Mouse (Mus musculus): ENCODE measurements at regions not wholly inside any gene's neighbourhood (a gene's known extent, or its start where the extent isn't known, plus 50 kb on each side); places are given as distances from the start of the nearest gene placed in this dataset.
A peak's percentile ranks its signal among the peaks of the same experiment; 100 is the strongest.

DNA sequence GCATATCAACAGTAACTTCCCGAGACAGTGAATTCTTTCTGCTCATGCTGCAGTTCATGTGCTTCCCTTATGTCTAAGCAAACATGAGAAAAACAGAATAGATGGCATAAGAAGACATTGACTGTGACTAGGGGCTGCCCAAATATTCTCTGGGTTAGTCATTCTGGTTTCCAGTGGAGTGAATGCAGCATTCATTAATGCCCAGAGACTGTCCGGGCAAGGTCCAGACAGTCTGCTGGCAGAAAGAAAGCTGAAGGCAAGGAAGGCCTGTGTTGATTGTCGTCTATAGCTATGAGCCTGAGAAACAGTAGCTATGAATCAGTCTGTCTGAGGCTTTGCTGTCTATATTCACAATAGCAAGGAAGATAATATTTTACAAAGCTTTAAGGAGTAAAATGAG, 537.9 kb upstream of the Jag1 start:
- DNase-seq (ENCODE audit: low spot score in 2 of 2): no peak
- intact Hi-C loops (cut with DNase I): no loop called here

DNA sequence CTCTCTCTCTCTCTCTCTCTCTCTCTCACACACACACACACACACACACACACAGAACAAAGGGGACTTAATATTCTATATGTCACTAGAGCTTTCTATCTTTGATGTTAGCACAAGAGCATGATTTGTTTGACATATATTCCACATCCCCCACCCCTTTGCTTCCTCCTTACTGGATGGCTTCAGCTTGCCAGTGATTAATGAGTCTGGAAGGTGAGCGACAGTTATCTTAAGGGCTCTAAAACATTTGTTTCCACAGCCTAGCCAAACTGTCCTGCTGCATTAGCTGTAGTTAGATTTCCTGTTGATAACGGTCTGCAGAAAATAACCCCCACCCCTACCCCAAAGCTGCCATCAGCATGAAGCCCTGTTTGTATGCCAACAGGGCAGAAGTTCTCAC, 527.7 kb upstream of the Jag1 start:
- intact Hi-C loops (cut with DNase I): no loop called here
- no peak for DNase-seq (ENCODE audit: low spot score in 2 of 2)

DNA sequence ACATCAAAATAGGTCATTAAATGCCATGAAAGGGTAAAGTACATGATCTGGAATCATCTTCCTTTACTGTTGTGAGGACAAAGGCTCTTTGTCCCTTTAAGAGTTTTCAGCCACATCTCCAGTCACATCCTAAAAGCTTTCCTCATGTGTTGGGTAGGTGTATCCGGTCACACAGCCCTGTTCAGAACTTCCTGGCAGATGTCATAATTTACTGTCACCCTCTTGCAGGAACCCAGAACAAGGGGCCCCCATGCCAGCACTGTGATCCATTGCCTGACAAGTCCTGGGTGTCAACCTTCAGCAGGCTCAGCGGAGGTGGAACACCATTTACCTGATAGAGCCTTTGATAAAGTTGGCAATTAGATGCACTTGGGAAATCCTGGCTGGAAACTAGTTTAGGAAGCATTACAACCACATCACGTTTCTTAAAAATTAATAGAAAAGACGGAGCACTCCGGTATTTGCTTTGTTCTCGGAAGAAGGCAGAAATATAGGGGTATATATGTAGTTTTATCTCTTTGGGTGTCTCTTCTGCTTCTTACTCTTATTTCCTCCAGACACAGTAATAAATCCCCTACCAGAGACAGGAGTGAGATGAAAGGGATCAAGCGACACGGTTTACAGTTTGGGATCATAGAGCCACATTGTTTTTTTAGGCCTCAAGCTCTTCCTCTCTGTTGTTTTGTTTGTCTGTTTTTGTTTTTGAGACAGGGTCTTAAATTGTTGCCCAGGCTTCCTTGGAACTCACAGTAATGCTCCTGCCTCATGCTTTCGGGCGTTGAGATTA, 527.0 kb upstream of the Jag1 start:
- DNase-seq (ENCODE audit: low spot score in 2 of 2): no peak
- intact Hi-C loops (cut with DNase I): no loop called here

DNA sequence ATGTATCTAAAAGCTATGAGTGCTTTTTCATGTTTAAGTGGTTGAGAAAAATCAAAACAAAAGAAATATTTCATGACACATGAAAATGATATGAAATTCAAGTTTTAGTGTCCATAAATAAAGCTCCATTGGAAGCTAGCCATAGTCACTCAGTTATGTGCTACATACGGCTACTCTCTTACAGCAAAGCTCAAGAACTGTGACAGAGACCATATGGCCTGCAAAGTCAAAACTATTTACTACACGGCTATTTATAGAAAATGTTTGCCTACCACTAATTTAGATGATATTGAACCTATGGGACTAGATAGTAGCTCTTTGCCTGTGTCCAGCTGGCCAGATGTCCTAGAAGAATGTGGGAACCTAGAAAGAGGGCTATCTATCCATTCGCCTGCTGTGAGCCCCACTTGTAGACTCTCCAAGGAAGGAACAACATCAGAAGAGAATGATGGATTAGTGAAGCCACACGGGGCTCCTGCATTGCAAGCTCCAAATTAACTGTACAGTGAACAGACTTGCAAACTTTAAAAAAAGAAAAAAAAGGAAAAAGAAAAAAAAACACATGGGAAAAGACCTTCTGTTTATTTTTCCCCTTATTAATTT, 518.7 kb upstream of the Jag1 start:
- DNase-seq (ENCODE audit: low spot score in 2 of 2): no peak
- intact Hi-C loops (cut with DNase I): no loop called here

DNA sequence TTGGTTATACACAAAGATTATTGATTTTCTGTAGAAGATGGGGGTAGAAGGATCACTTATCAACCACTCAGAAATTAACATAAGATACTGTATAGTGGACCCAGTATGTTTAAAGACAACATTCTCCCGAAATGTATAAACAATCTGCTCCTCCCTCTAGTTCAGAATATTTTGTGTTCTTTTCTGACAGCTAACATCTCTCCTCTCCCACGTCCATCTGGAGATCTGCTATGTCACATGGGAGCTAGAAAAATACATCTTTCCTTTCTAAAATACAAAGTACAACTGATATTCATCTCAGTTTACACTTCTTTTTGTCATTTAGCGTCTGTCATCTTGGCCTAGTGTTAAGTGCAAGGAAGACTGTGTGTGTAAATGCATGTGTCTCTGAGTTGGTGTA, 500.2 kb upstream of the Jag1 start:
- DNase-seq (ENCODE audit: low spot score in 2 of 2): peak; percentile 30 to 31
- intact Hi-C loops (cut with DNase I): no loop called here

DNA sequence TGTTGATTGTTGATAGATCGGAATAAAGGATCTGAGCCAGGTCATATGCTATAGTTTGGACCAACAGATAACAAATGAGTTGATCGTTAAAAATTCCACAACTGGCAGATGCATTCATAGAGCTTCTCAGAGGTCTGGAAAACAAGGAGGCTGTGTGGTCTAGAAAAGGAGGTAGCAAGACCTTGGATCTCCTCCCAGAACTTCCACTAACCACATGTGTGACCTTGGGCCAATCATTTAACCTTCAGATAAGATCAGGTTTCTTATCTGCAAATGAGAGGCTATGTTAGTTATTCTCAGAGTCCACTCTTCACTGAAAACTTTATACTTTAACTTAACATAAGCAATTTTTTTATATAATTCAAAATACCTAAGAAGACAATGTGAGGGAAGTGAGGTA, 497.3 kb upstream of the Jag1 start:
- no peak for DNase-seq (ENCODE audit: low spot score in 2 of 2)
- intact Hi-C loops (cut with DNase I): no loop called here

DNA sequence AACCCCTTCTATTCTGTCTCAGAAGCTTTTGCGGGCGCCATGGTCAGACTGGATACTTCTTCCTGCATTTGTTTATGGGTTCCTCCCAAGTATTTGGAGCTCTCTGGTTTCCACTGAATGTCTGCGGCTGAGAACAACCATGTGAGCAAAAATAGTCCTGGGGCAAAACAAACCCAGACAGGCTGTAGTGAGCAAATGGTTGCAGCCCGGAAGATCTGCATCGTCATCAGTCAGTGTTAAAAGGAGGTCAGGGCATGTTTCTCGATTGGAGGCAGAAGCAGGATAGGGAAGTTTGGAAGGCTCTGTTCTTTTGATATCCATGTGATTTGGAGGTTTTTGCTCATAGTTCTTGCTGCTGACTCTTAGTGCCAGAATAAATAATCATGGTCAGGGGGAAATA, 492.1 kb upstream of the Jag1 start:
- intact Hi-C loops (cut with DNase I): no loop called here
- DNase-seq (ENCODE audit: low spot score in 2 of 2): no peak

DNA sequence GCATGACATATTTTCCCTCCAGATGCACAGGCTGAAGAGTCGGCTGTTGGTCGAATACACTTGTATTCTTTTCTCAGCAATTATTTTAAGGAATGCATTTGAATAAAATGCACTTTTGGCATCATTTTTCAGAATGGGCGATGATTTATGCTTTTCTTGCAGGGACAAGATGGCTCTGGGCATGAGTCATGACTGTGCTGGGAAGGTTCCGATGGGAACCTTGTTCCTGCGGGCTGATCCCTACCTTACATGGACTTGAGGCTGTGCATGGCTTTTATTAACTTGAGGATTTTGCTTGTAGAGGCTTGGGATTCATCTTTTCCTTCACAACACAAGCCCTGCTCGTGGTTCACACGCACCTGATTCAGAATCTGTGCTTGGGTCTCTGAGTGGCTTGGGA, 481.7 kb upstream of the Jag1 start:
- DNase-seq (ENCODE audit: low spot score in 2 of 2): no peak
- intact Hi-C loops (cut with DNase I): no loop called here

DNA sequence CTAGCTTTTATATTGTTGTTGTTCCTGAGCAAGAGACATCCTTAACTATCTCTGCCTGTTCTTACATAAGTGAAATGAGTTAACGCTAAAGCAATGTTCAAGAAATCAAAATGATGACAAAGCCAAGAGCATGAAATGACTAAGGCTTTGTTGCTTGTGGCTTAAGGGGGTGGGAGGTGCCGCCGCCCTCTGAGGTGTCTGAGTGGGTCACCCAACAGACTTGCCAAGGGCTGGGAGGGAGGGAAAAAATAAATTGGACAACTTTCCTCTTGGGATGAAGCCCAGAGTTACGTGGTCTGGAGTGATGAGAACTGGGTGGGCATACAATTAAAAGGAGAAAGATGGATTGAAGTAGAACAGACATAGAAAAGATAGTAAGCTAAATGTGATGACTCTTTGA, 478.1 kb upstream of the Jag1 start:
- no peak for DNase-seq (ENCODE audit: low spot score in 2 of 2)
- intact Hi-C loops (cut with DNase I): no loop called here

DNA sequence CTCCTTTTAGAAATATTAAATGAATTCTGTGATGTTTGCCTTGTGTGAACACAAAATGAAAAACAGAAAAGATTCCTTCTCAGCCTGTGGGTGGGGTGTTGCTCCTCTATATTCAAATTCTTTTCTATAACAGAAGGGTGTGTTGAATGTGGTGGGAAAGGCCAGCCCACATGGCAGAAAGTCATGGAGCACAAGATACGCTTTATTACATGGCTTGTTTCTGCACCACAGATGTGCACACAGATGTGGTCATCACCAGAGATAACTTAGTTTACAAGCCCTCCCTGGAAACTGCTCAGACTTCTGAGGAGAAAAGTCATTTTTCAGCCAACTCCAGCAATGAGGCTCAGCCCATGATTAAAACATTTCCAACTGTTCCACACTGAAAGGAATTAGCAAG, 475.1 kb upstream of the Jag1 start:
- intact Hi-C loops (cut with DNase I): no loop called here
- DNase-seq (ENCODE audit: low spot score in 2 of 2): no peak

DNA sequence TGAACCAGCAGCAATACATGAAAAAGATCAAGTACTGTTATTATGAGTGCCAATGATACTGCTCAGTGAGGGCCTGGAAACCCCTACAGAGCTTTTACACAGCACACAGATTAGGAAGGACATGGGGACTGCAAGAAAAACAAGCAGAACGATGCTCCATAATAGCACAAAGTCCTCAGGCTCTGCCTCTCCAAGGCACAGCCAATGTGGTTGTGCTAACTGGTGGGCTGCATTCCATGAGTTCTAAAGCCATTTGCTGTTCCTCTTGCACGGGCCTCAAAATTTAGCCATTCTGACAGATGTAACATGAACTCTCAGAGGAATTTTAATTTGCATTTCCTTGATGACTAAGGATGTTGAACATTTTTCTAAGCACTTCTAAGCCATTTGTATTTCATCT, 465.0 kb upstream of the Jag1 start:
- intact Hi-C loops (cut with DNase I): no loop called here
- no peak for DNase-seq (ENCODE audit: low spot score in 2 of 2)

DNA sequence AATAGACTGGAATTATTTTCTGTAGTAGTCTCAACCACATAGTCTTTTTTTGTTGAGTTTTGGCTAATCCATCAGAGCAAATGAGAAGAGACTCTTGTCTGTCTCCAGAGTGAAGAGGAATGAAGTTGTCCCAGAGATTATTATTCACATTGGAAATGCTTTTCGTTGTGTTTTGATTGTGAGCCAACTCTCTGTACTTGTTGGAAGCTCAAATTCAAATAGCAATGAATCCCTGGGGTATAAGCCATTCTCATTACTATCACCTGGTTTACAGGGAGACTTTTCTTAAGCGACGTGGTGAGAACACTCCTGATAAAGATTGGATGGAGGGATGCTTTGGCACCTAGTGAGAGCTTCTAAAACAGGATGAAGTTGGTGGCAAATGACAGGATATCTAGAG, 459.3 kb upstream of the Jag1 start:
- intact Hi-C loops (cut with DNase I): no loop called here
- no peak for DNase-seq (ENCODE audit: low spot score in 2 of 2)

DNA sequence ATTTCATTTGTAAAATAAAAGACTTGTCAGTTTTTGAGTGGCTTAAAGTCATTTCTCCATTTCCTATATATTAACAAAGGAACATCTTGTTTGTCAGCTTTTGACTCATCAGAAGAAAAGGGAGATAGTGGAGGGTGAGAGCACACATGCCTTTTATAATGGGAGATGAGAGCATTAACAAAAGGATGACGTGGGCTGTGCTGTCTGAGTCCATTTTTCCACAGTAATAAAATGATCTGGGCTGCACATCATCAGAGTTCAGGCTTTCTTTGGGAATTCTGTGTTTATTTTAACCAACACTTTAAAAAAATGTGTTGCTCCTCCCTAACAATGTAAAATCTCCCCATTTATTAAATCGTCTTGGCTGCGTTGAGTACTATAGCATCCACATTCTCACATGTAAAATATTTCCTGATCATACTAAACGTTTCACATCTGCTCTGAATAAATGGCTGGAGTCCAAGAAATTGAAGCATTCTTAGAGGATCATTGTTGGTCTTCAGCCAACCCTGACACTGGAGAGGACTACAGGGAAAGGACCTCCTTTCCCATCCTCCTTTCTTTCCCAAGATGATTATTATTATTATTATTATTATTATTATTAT, 458.5 kb upstream of the Jag1 start:
- no peak for DNase-seq (ENCODE audit: low spot score in 2 of 2)
- intact Hi-C loops (cut with DNase I): no loop called here

DNA sequence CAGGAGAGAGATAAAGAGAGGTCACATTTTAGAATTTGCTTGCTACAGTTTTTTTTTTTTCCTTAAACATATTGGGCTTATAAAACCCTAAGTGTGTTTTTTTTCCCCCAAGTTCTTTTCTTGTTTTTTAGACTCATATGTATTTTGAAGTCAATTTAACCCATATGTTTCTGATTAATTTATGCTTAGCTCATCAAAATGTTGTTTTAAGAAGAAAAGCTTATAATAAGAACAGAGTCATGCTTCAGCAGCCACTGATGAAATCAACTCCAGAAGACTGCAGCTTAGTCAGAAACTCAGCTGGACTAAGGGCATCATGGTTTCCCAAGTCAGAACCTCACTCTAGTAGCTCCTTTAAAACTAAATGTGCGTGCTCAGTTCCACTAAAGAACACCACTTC, 454.7 kb upstream of the Jag1 start:
- DNase-seq (ENCODE audit: low spot score in 2 of 2): no peak
- intact Hi-C loops (cut with DNase I): no loop called here

DNA sequence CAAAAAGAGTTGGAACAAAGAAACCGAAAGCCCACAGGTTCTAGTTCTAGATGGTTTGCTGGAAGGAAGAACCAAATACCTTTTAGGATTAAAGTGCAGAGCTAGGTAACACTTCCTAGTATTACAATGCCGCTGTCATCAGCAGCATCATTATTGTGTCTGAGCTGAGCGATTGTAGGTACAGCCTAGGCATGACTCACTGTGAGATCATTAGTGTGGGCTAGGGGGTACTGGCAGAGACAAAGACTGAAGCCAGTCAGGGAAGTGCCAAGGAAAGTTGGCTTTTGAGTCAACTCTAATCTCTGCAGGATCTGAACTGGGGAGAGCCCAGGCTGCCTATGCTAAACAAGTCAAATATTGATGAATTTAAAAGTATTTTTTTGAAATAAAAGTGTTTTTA, 450.2 kb upstream of the Jag1 start:
- no peak for DNase-seq (ENCODE audit: low spot score in 2 of 2)
- intact Hi-C loops (cut with DNase I): no loop called here

DNA sequence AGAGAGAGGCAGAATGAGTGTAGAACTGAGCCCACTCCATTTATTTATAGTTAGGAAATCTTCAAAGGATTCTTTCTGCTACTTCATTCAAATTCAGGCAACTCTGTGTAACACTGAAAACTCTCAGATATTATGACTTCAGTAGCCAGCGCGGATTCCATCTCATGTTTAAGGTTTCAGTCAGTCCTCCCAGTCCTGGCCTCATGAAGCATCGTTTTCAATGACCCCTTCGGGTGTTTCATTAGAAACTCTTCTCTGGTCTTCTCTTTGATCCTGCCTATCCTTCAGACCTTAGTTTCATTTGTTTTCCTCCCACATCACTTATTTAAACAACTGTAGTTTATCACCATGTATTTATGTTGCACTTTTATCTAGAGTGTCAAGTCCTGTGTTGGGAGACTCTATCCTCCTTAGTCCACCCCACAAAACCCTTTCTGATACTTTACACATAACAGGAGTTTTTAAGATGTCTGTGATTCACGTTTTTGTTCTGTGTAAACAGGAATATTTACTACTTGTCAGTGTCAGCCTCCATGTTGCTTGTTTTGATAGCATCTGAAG, 447.7 kb upstream of the Jag1 start:
- peak in 1 of 2 experiments; percentile 6 for DNase-seq (ENCODE audit: low spot score in 2 of 2)
- intact Hi-C loops (cut with DNase I): no loop called here

DNA sequence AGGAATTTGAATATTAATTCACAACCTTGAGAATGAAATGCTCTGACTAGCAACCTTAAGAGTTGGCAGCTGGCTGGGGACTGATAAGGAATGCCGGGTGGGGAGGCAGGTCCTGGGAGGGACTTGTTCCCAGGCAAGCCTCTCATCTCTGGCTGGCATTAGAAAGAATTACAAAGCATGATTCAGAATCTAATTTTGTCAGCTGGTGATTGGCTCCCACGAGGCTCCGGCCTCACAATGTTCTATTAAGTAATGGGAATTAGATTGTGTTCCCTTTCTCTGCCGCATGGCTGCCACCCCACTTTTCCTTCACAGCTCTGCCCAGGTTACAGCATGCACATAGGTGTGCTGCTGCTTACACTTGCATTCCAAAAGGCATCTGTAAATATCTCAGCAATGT, 443.9 kb upstream of the Jag1 start:
- no peak for DNase-seq (ENCODE audit: low spot score in 2 of 2)
- intact Hi-C loops (cut with DNase I): no loop called here

DNA sequence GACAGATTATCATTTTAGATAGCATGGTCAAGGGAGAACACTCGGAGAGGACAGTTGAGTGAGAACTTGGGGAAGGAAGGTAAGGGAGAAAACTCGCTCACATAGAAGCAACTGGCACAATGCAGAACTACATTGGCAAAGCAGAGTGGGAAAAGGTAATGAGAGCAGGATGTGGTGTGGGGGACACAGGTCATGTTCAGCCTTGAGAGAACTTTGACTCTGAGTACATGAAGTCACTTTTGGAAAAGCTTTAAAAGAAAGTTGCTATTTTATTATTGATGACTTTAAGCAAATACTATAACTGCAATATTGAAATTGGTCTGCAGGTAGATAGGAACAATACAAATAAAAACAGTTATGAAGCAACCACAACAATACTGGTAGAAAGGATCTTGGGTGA, 437.4 kb upstream of the Jag1 start:
- DNase-seq (ENCODE audit: low spot score in 2 of 2): no peak
- intact Hi-C loops (cut with DNase I): no loop called here

DNA sequence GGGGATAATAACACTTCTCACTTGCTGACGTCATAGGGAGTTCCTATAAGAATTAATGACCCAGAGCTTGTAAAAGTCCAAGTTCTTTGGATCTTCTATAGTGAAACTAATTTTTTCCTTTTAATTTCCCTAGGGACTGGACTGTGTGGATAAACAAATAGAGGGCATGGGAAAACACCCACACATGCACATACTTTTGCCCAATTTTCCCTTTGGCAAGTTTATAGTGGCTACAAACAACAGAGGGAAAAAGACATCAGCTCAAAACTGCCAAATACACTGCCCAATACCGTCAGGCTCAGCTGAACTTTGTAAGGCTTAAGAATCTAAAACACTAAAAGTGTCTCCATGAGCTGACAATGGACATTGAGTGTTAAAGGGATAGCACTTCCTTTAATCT, 420.1 kb upstream of the Jag1 start:
- no peak for DNase-seq (ENCODE audit: low spot score in 2 of 2)

DNA sequence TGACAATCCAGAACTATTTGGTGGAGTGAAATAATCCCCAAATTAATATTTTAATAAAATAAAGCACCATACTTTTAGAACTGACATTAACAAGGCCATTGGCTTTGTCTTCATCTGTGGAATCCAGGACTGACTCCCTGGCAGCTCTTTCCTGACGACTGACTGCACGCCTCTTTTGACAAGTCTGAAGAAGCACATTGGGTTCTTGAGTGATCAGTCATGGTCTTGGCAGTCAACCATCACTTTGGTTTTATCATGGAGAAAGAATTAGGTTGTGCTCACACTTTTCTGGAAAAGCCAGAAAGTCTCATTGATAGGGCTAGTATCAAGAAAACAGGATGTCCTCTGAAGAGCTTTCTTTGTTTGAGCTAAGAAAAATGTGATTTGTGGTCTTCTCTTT, 399.8 kb upstream of the Jag1 start:
- intact Hi-C loops (cut with DNase I): no loop called here
- DNase-seq (ENCODE audit: low spot score in 2 of 2): no peak

More for the DNA sequence above, 420.1 kb upstream of the Jag1 start:
- intact Hi-C loops (cut with DNase I): no loop called here

DNA sequence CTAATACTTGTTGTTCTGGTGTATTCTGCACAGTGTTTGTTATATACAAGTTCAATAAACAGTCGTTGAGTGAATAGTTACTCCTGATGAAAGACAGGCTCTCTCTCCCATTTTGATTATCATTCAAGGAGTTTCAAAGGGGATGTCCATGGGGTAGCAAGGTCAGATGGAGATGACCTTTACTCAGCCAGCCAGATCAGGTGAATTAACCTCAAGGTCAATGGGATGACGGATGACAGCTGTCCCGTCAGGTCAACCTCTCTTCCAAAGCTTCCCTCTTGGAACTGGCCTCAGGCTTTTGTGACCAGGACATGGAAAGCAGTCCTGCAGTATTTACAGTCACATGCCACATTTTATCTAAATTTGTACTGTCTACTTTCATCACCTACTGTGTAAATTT, 398.6 kb upstream of the Jag1 start:
- DNase-seq (ENCODE audit: low spot score in 2 of 2): no peak
- intact Hi-C loops (cut with DNase I): no loop called here
